Mouse (Mus musculus): ENCODE measurements around the gene Lipa.

Gene Lipa

GRCm38 (mm10) chr19:34547976-34548375 is 20.7 kb upstream of the Lipa start:
- Histone ChIP-seq H3K36me3 (ENCODE audit: control insufficient read depth, insufficient read depth, low read length, poor library complexity, severe bottlenecking) (no peaks in the 10 kb centered on the region), H3K27me3 (ENCODE audit: control insufficient read depth, insufficient read depth, low read length, poor library complexity, severe bottlenecking) (no peaks in the 10 kb centered on the region)
- peak; percentile 94 for DNase-seq (ENCODE audit: low read depth, low spot score)

GRCm38 (mm10) chr19:34546211-34546610 is 18.9 kb upstream of the Lipa start:
- Histone ChIP-seq H3K27me3 (ENCODE audit: control insufficient read depth, insufficient read depth, low read length, poor library complexity, severe bottlenecking) (no peaks in the 10 kb centered on the region), H3K36me3 (ENCODE audit: control insufficient read depth, insufficient read depth, low read length, poor library complexity, severe bottlenecking) (no peaks in the 10 kb centered on the region)
- no peak for DNase-seq (ENCODE audit: low read depth, low spot score)

GRCm38 (mm10) chr19:34539422-34539821 is 12.1 kb upstream of the Lipa start:
- DNase-seq (ENCODE audit: low read depth, low spot score), result no peak
- no peaks in the 10 kb centered on the region for H3K27me3 ChIP-seq (ENCODE audit: control insufficient read depth, insufficient read depth, low read length, poor library complexity, severe bottlenecking)
- H3K36me3 ChIP-seq (ENCODE audit: control insufficient read depth, insufficient read depth, low read length, poor library complexity, severe bottlenecking), result no peaks in the 10 kb centered on the region

- H3K27me3 ChIP-seq (ENCODE audit: control insufficient read depth, insufficient read depth, low read length, poor library complexity, severe bottlenecking), result no peaks in the 10 kb centered on the region
- DNase-seq (ENCODE audit: low read depth, low spot score), result no peak
- H3K36me3 ChIP-seq (ENCODE audit: control insufficient read depth, insufficient read depth, low read length, poor library complexity, severe bottlenecking), result no peaks in the 10 kb centered on the region
Measured at GRCm38 (mm10) chr19:34532061-34532751, 4.9 kb upstream of the Lipa start.

- Histone ChIP-seq H3K27me3 (ENCODE audit: control insufficient read depth, insufficient read depth, low read length, poor library complexity, severe bottlenecking) (no peaks in the 10 kb centered on the region), H3K36me3 (ENCODE audit: control insufficient read depth, insufficient read depth, low read length, poor library complexity, severe bottlenecking) (peaks cover 2% of the 10 kb centered on the region; the same call in 1 of the 2 replicates)
- peak; percentile 26 for DNase-seq (ENCODE audit: low read depth, low spot score)
Measured at GRCm38 (mm10) chr19:34526321-34526923, 852 bp downstream of the Lipa start.

- Histone ChIP-seq H3K36me3 (ENCODE audit: control insufficient read depth, insufficient read depth, low read length, poor library complexity, severe bottlenecking) (peaks cover 2% of the 10 kb centered on the region; the same call in 1 of the 2 replicates), H3K27me3 (ENCODE audit: control insufficient read depth, insufficient read depth, low read length, poor library complexity, severe bottlenecking) (no peaks in the 10 kb centered on the region)
- no peak for DNase-seq (ENCODE audit: low read depth, low spot score)
Measured at GRCm38 (mm10) chr19:34524646-34525045, 2.6 kb downstream of the Lipa start.

- no peak for DNase-seq (ENCODE audit: low read depth, low spot score)
Measured at GRCm38 (mm10) chr19:34523106-34523725, 4.1 kb downstream of the Lipa start.

GRCm38 (mm10) chr19:34521978-34522377 is 5.3 kb downstream of the Lipa start:
- Histone ChIP-seq H3K36me3 (ENCODE audit: control insufficient read depth, insufficient read depth, low read length, poor library complexity, severe bottlenecking) (peaks cover 2% of the 10 kb centered on the region), H3K27me3 (ENCODE audit: control insufficient read depth, insufficient read depth, low read length, poor library complexity, severe bottlenecking) (no peaks in the 10 kb centered on the region)
- no peak for DNase-seq (ENCODE audit: low read depth, low spot score)

More at GRCm38 (mm10) chr19:34523106-34523725, 4.1 kb downstream of the Lipa start:
- Histone ChIP-seq H3K36me3 (ENCODE audit: control insufficient read depth, insufficient read depth, low read length, poor library complexity, severe bottlenecking) (peaks cover 2% of the 10 kb centered on the region; the same call in 1 of the 2 replicates), H3K27me3 (ENCODE audit: control insufficient read depth, insufficient read depth, low read length, poor library complexity, severe bottlenecking) (no peaks in the 10 kb centered on the region)

- peak; percentile 28 for DNase-seq (ENCODE audit: low read depth, low spot score)
- Histone ChIP-seq H3K36me3 (ENCODE audit: control insufficient read depth, insufficient read depth, low read length, poor library complexity, severe bottlenecking) (peaks cover 2% of the 10 kb centered on the region), H3K27me3 (ENCODE audit: control insufficient read depth, insufficient read depth, low read length, poor library complexity, severe bottlenecking) (no peaks in the 10 kb centered on the region)
Measured at GRCm38 (mm10) chr19:34521361-34521760, 5.9 kb downstream of the Lipa start.

GRCm38 (mm10) chr19:34520051-34520450 is 7.2 kb downstream of the Lipa start:
- no peak for DNase-seq (ENCODE audit: low read depth, low spot score)
- Histone ChIP-seq H3K36me3 (ENCODE audit: control insufficient read depth, insufficient read depth, low read length, poor library complexity, severe bottlenecking) (peaks cover 2% of the 10 kb centered on the region), H3K27me3 (ENCODE audit: control insufficient read depth, insufficient read depth, low read length, poor library complexity, severe bottlenecking) (no peaks in the 10 kb centered on the region)

- Histone ChIP-seq H3K27me3 (ENCODE audit: control insufficient read depth, insufficient read depth, low read length, poor library complexity, severe bottlenecking) (no peaks in the 10 kb centered on the region), H3K36me3 (ENCODE audit: control insufficient read depth, insufficient read depth, low read length, poor library complexity, severe bottlenecking) (peaks cover 2% of the 10 kb centered on the region)
- no peak for DNase-seq (ENCODE audit: low read depth, low spot score)
Measured at GRCm38 (mm10) chr19:34519646-34520045, 7.6 kb downstream of the Lipa start.

GRCm38 (mm10) chr19:34518786-34519185 is 8.5 kb downstream of the Lipa start:
- H3K36me3 ChIP-seq (ENCODE audit: control insufficient read depth, insufficient read depth, low read length, poor library complexity, severe bottlenecking), result peaks cover 2% of the 10 kb centered on the region
- no peaks in the 10 kb centered on the region for H3K27me3 ChIP-seq (ENCODE audit: control insufficient read depth, insufficient read depth, low read length, poor library complexity, severe bottlenecking)
- DNase-seq (ENCODE audit: low read depth, low spot score), result no peak

GRCm38 (mm10) chr19:34517812-34518594 is 9.3 kb downstream of the Lipa start:
- no peaks in the 10 kb centered on the region for H3K27me3 ChIP-seq (ENCODE audit: control insufficient read depth, insufficient read depth, low read length, poor library complexity, severe bottlenecking)
- DNase-seq (ENCODE audit: low read depth, low spot score), result no peak
- H3K36me3 ChIP-seq (ENCODE audit: control insufficient read depth, insufficient read depth, low read length, poor library complexity, severe bottlenecking), result no peaks in the 10 kb centered on the region; the same call in 1 of the 2 replicates

- H3K36me3 ChIP-seq (ENCODE audit: control insufficient read depth, insufficient read depth, low read length, poor library complexity, severe bottlenecking), result no peaks in the 10 kb centered on the region; the same call in 1 of the 2 replicates
- DNase-seq (ENCODE audit: low read depth, low spot score), result no peak
Measured at GRCm38 (mm10) chr19:34517197-34517596, 10.1 kb downstream of the Lipa start.

More at GRCm38 (mm10) chr19:34517197-34517596, 10.1 kb downstream of the Lipa start:
- no peaks in the 10 kb centered on the region for H3K27me3 ChIP-seq (ENCODE audit: control insufficient read depth, insufficient read depth, low read length, poor library complexity, severe bottlenecking)
